Mouse (Mus musculus) embryonic facial prominence, embryonic 13.5 days (tissue): ENCODE data around the gene Arhgef15. TPM values are rescaled to one million over a fixed set of nuclear protein-coding genes. Genes with fewer than 3 reads are reported as not detected.
"Not testable (repeated sequence)": the region's sequence is repeated elsewhere in the genome, so short reads cannot be mapped to it uniquely, and the experiment has no call there.

ENCODE experiments used
- ATAC-seq: fragments of 200-750 bp; cut with Nextera tagmentation; 2 replicates; pipeline ENCODE4 v1.8.0; 2017; ENCODE audit warnings: low read depth; ENCODE audit not compliant: insufficient number of reproducible peaks, insufficient read depth, low FRiP score, low TSS enrichment
- H3K27ac ChIP-seq: fragments of 300-500 bp; sonication (generic); 2 replicates; pipeline ENCODE4 v1.5.1; 2015; ENCODE audit warnings: moderate library complexity, mild to moderate bottlenecking, inconsistent platforms
- H3K27me3 ChIP-seq: fragments of 300-500 bp; sonication (generic); 2 replicates; pipeline ENCODE4 v1.6.1; 2015; ENCODE audit warnings: mild to moderate bottlenecking, inconsistent platforms
- H3K36me3 ChIP-seq: fragments of 300-500 bp; sonication (generic); 2 replicates; pipeline ENCODE4 v1.6.1; 2015; ENCODE audit warnings: mild to moderate bottlenecking, inconsistent platforms
- H3K4me1 ChIP-seq: fragments of 300-500 bp; sonication (generic); 2 replicates; pipeline ENCODE4 v1.6.1; 2015; ENCODE audit warnings: inconsistent platforms
- H3K4me2 ChIP-seq: fragments of 300-500 bp; sonication (generic); 2 replicates; pipeline ENCODE4 v1.6.1; 2015; ENCODE audit warnings: moderate library complexity, mild to moderate bottlenecking, inconsistent platforms
- H3K4me3 ChIP-seq: fragments of 300-500 bp; sonication (generic); 2 replicates; pipeline ENCODE4 v1.5.1; 2015; ENCODE audit warnings: mild to moderate bottlenecking, inconsistent platforms
- H3K9ac ChIP-seq: fragments of 300-500 bp; sonication (generic); 2 replicates; pipeline ENCODE4 v1.6.1; 2015; ENCODE audit warnings: mild to moderate bottlenecking, inconsistent platforms
- H3K9me3 ChIP-seq: fragments of 300-500 bp; sonication (generic); 2 replicates; pipeline ENCODE4 v1.6.1; 2016; ENCODE audit warnings: inconsistent platforms
- WGBS: fragments of 180-500 bp; shearing (Covaris S2); methylation state at CpG from one replicate; pipeline ENCODE4 v1.1.7; 2015; ENCODE audit warnings: mixed read lengths; 5-methylcytosine and 5-hydroxymethylcytosine counted together
- polyA plus RNA-seq: library from polyadenylated mRNA; unstranded; fragments of >200 nt; fragmentation: Nextera tagmentation; extraction: Ambion mirVana; gene quantifications from 2 replicates; pipeline ENCODE4 v1.2.1, GENCODE M21; 2015

The Arhgef15 gene
- polyA plus RNA-seq, result 6.7 and 7.2 TPM in 2 replicates

- peaks cover 25% of the 10 kb centered on the region for H3K4me1 ChIP-seq
- peak within 1 kb of the TSS; percentile 9 for H3K4me3 ChIP-seq
- 0 out of 2 replicates have a peak within 1 kb of the TSS, but pooled peaks have one; percentile 36 for H3K9ac ChIP-seq
- peak within 1 kb of the TSS; percentile 22 for H3K4me2 ChIP-seq
- no peaks in the 10 kb centered on the region for H3K9me3 ChIP-seq
- 39% methylated on average over 8 of the region's 8 CpGs for WGBS
- no peaks in the 10 kb centered on the region for H3K36me3 ChIP-seq
- ATAC-seq, result no peak
- H3K27me3 ChIP-seq, result peaks cover 41% of the 10 kb centered on the region
- no peak within 1 kb of the TSS for H3K27ac ChIP-seq
Measured at GRCm38 (mm10) chr11:68957308-68957707, at the start of gene Arhgef15. TSS of gene Arhgef15 (minus strand) at chr11:68957480.

DNA sequence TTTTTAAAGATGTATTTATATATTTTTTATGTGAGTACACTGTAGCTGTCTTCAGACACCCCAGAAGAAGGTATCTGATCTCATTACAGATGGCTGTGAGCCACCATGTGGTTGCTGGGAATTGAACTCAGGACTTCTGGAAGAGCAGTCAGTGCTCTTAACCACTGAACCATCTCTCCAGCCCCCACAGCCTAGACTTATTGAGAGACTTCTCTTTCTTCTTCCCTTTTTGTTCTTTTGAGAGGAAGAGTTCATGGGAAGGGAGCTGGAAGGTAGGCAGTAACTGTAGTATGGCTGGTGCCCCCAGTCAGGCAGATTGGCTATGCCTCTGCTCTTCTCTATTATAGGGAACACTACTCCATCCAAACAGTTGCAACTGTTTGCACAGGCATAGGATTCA, 49.3 kb upstream of the Arhgef15 start:
- not testable (repeated sequence) for H3K9me3 ChIP-seq, ATAC-seq, H3K4me2 ChIP-seq

DNA sequence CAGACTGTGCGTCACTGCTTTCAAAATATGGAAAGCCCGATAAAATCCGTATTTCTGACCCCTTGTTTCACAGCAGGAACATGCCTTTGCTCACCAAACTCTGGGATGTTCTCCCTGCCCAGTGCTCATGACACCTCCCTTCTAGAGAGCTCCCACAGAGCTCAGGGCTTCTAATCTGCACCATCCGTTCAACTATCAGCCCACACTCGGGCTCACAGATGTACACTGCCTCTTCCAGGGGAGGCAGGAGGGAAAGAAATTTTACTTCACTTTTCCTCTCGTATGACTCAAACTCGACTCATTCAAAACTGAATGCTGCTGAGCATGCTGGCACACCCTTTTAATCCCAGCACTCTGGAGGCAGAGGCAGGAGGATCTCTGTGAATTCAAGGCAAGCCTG, 47.9 kb upstream of the Arhgef15 start:
- no peak overlapping the region for H3K4me3 ChIP-seq
- H3K27ac ChIP-seq, result no peak overlapping the region
- no peaks in the 10 kb centered on the region for H3K9me3 ChIP-seq
- H3K36me3 ChIP-seq, result peaks cover 34% of the 10 kb centered on the region
- no peak for ATAC-seq
- no peak overlapping the region for H3K4me2 ChIP-seq
- peaks cover 12% of the 10 kb centered on the region for H3K4me1 ChIP-seq
- no peaks in the 10 kb centered on the region for H3K27me3 ChIP-seq
- no peak overlapping the region for H3K9ac ChIP-seq
- WGBS, result 85% methylated on average over 7 of the region's 7 CpGs

More for the DNA sequence above, 49.3 kb upstream of the Arhgef15 start:
- H3K27me3 ChIP-seq, H3K9ac ChIP-seq, H3K4me3 ChIP-seq, H3K27ac ChIP-seq: not testable (repeated sequence)
- H3K4me1 ChIP-seq, result peaks cover 14% of the 10 kb centered on the region
- peaks cover 20% of the 10 kb centered on the region for H3K36me3 ChIP-seq

GRCm38 (mm10) chr11:69003592-69003991, 46.3 kb upstream of the Arhgef15 start:
- no peak overlapping the region for H3K4me2 ChIP-seq

GRCm38 (mm10) chr11:69002782-69003181, 45.5 kb upstream of the Arhgef15 start:
- not testable (repeated sequence) for H3K27ac ChIP-seq, H3K4me3 ChIP-seq, H3K4me2 ChIP-seq, H3K9me3 ChIP-seq, H3K9ac ChIP-seq, H3K27me3 ChIP-seq, ATAC-seq
- peaks cover 10% of the 10 kb centered on the region for H3K4me1 ChIP-seq
- WGBS, result 93% methylated on average over 4 of the region's 4 CpGs
- H3K36me3 ChIP-seq, result peaks cover 57% of the 10 kb centered on the region

More at GRCm38 (mm10) chr11:69003592-69003991, 46.3 kb upstream of the Arhgef15 start:
- WGBS, result 59% methylated on average over 4 of the region's 4 CpGs
- H3K9ac ChIP-seq, result no peak overlapping the region
- no peak for ATAC-seq
- no peaks in the 10 kb centered on the region for H3K9me3 ChIP-seq
- H3K27me3 ChIP-seq, result no peaks in the 10 kb centered on the region
- peaks cover 12% of the 10 kb centered on the region for H3K4me1 ChIP-seq
- no peak overlapping the region for H3K27ac ChIP-seq
- H3K4me3 ChIP-seq, result no peak overlapping the region
- H3K36me3 ChIP-seq, result peaks cover 49% of the 10 kb centered on the region

GRCm38 (mm10) chr11:68997080-68997479, 39.8 kb upstream of the Arhgef15 start:
- peaks cover 97% of the 10 kb centered on the region for H3K36me3 ChIP-seq
- no peak overlapping the region for H3K4me3 ChIP-seq
- no peak overlapping the region for H3K9ac ChIP-seq
- ATAC-seq, result no peak
- H3K9me3 ChIP-seq, result no peaks in the 10 kb centered on the region
- H3K27me3 ChIP-seq, result no peaks in the 10 kb centered on the region
- WGBS, result 94% methylated on average over 4 of the region's 4 CpGs
- H3K27ac ChIP-seq, result no peak overlapping the region
- no peak overlapping the region for H3K4me2 ChIP-seq
- H3K4me1 ChIP-seq, result no peaks in the 10 kb centered on the region

GRCm38 (mm10) chr11:68994377-68994776, 37.1 kb upstream of the Arhgef15 start:
- 89% methylated on average over 3 of the region's 3 CpGs for WGBS
- H3K36me3 ChIP-seq, result peaks cover 96% of the 10 kb centered on the region
- ATAC-seq, result no peak

DNA sequence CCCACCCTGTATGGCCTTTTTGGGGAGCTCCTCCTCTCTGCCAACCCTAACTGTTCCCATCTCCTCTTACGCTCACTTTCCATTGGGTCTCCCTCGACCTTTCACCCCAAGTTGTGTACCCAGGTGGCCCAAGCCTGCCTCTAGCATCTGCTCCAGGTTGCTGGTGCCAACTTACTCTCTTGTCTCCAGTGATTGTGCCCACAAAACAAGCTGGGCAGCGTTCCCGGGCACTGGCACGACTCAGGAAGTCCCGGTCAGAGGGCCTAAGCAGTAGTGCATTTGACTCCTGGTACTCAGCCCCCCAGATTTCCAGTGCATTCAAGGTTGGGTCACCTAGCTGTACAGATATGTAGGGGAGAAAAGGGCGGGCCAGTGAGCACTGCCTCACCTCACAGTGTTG, 35.8 kb upstream of the Arhgef15 start:
- H3K4me2 ChIP-seq, result no peak overlapping the region
- H3K9me3 ChIP-seq, result no peaks in the 10 kb centered on the region
- no peak overlapping the region for H3K9ac ChIP-seq
- H3K27me3 ChIP-seq, result no peaks in the 10 kb centered on the region
- H3K4me1 ChIP-seq, result no peaks in the 10 kb centered on the region
- no peak for ATAC-seq
- H3K27ac ChIP-seq, result no peak overlapping the region
- H3K4me3 ChIP-seq, result no peak overlapping the region
- 91% methylated on average over 7 of the region's 7 CpGs for WGBS
- H3K36me3 ChIP-seq, result peaks cover 97% of the 10 kb centered on the region

More at GRCm38 (mm10) chr11:68994377-68994776, 37.1 kb upstream of the Arhgef15 start:
- H3K4me3 ChIP-seq, result no peak overlapping the region
- H3K9ac ChIP-seq, result no peak overlapping the region
- no peaks in the 10 kb centered on the region for H3K9me3 ChIP-seq
- H3K27ac ChIP-seq, result no peak overlapping the region
- H3K4me2 ChIP-seq, result no peak overlapping the region
- H3K4me1 ChIP-seq, result no peaks in the 10 kb centered on the region
- H3K27me3 ChIP-seq, result no peaks in the 10 kb centered on the region

DNA sequence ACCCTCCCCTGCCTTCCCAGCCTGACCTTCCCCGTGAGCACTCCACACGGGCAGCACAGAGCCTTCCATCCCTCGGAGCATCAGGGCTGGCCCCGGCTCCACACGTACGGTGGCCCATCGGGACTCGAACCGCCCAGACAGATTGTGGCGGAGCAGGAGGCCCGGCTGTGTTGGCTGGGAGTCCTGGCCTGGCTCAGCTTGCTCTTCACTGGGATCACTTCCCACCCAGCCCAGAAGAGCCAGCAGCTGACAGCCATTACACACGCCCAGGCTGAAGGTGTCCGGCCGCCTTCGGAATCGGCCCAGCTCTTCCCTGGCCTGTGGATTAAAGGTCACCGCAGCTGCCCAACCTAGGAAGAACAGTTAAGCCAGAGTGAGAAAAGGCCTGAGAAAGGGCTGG, 31.1 kb upstream of the Arhgef15 start:
- Histone ChIP-seq H3K4me3 (no peak overlapping the region), H3K9me3 (no peaks in the 10 kb centered on the region), H3K27me3 (no peaks in the 10 kb centered on the region), H3K9ac (no peak overlapping the region), H3K4me2 (no peak overlapping the region), H3K27ac (no peak overlapping the region), H3K36me3 (peaks cover 72% of the 10 kb centered on the region), H3K4me1 (no peaks in the 10 kb centered on the region)
- ATAC-seq, result no peak
- WGBS, result 91% methylated on average over 17 of the region's 17 CpGs

DNA sequence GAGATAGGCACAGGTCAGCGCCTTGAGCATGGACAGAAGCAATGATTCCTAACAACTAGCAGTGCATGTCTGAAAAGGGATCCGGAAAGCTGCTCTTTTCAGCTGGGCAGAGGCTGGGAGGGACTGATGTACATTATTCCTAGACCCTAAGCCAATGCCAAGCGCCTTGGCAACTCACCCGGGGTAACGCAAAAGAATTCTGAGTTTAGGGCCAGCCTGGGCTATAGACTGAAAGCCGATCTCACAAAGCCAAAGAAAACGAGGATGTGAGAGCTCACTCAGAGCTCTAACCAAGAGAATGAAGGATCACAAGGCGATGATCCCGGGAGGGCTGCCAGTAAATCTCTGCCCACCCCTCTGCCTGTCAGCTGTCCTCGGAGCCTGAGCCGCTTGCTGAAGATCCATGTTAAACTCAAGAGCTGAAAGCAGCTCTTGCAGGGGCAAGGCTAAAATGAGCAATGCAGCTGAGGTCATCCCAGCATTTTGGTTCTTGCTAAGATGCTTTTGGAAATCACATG, 30.1 kb upstream of the Arhgef15 start:
- H3K9me3 ChIP-seq, result no peaks in the 10 kb centered on the region
- no peak overlapping the region for H3K4me2 ChIP-seq
- H3K4me1 ChIP-seq, result no peaks in the 10 kb centered on the region
- H3K27ac ChIP-seq, result no peak overlapping the region
- ATAC-seq, result no peak
- 92% methylated on average over 11 of the region's 11 CpGs for WGBS
- peaks cover 63% of the 10 kb centered on the region for H3K36me3 ChIP-seq
- H3K27me3 ChIP-seq, result no peaks in the 10 kb centered on the region
- no peak overlapping the region for H3K4me3 ChIP-seq
- no peak overlapping the region for H3K9ac ChIP-seq

- Histone ChIP-seq H3K9ac (no peak overlapping the region), H3K27me3 (no peaks in the 10 kb centered on the region), H3K9me3 (no peaks in the 10 kb centered on the region), H3K4me3 (no peak overlapping the region), H3K4me2 (no peak overlapping the region), H3K36me3 (peaks cover 17% of the 10 kb centered on the region), H3K4me1 (no peaks in the 10 kb centered on the region), H3K27ac (no peak overlapping the region)
- no peak for ATAC-seq
- 36% methylated on average over 4 of the region's 4 CpGs for WGBS
Measured at GRCm38 (mm10) chr11:68982639-68983369, 25.5 kb upstream of the Arhgef15 start.

DNA sequence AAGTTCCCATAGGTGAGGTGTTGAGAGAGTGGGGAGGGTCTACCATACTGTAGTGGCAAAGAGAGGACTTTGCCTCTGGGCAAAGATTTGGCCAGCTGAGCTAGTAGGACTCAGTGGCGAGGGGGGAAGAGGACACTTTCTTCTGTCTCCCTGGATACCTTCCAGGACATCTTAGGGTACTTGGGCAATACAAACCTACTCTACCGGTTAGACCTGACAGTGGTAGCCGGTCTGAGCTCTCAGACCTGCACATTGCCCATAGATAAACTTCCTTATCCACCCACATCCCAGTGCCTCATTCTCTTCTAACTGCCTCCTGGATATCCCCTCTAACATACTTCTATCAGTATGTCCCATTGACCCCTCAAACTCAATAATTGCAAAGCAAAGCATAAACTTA, 23.6 kb upstream of the Arhgef15 start:
- Histone ChIP-seq H3K27ac (no peak overlapping the region), H3K4me3 (no peak overlapping the region), H3K36me3 (no peaks in the 10 kb centered on the region), H3K9ac (no peak overlapping the region), H3K4me1 (no peaks in the 10 kb centered on the region), H3K27me3 (no peaks in the 10 kb centered on the region), H3K9me3 (no peaks in the 10 kb centered on the region), H3K4me2 (no peak overlapping the region)
- 62% methylated on average over 3 of the region's 3 CpGs for WGBS
- ATAC-seq, result no peak
